Mouse (Mus musculus) liver, embryonic 14.5 days (tissue): ENCODE measurements around the gene Thegl.

Source experiments
- CTCF ChIP-seq: IDR thresholded peaks from 2 replicates; pipeline ENCODE4 v1.5.1; 2016; ENCODE audit warnings: antibody characterized with exemption, low read depth, control low read depth
- EP300 ChIP-seq: IDR thresholded peaks from 2 replicates; pipeline ENCODE4 v1.6.1; 2016; ENCODE audit warnings: antibody characterized with exemption, low read depth

- TF ChIP-seq CTCF (peak; percentile 22; the same call in 1 of the 2 replicates), EP300 (no peak)
These were observed 55.2 kb downstream of the Thegl start for GRCm38 (mm10) chr5:77070987-77071386.
